Mouse (Mus musculus): Measurements from ENCODE around the gene Gal3st1. TPM values are rescaled to one million over a fixed set of nuclear protein-coding genes. Genes with fewer than 3 reads are reported as not detected.

Gene Gal3st1
- polyA plus RNA-seq, 1 experiment from 2014 or later, result 0.19 TPM

DNA sequence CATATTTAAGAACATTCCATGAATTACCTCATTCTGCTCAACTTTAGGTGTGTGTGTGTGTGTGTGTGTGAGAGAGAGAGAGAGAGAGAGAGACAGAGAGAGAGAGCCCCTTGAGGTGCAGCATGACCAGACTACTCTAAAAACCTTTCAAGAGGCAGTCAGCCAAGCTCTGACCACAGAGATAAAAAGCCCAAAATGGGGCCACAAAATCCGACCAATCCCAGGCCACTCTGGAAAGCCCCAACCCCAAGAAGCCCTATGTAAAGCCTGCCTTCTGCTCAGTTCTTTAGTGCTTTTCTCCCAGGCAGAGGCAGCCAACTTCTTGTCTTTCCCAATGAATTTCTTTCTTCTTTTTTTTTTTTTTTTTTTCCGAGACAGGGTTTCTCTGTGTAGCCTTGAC, 22.5 kb upstream of the Gal3st1 start:
- no peaks in the 10 kb centered on the region for H3K36me3 ChIP-seq (ENCODE audit: control insufficient read depth, insufficient read depth, low read length)
- H3K4me1 ChIP-seq (ENCODE audit: control insufficient read depth, insufficient read depth, low read length), result peaks cover 4% of the 10 kb centered on the region
- H3K4me3 ChIP-seq (ENCODE audit: low read depth, low read length), result no peak overlapping the region
- H3K27ac ChIP-seq (ENCODE audit: low read depth, low read length), result no peak overlapping the region
- no peak for ATAC-seq (replicated peaks; ENCODE audit: insufficient number of reproducible peaks, low FRiP score, low TSS enrichment)
- H3K9ac ChIP-seq (ENCODE audit: low read depth, low read length), result no peak overlapping the region
- no peaks in the 10 kb centered on the region for H3K9me3 ChIP-seq (replicated peaks; ENCODE audit: control insufficient read depth, low read length)
- no peaks in the 10 kb centered on the region for H3K27me3 ChIP-seq (ENCODE audit: control insufficient read depth, insufficient read depth, low read length)
- WGBS (ENCODE audit: insufficient replicate concordance), result 44% methylated on average over 2 of the region's 2 CpGs
- no peak overlapping the region for H3K4me2 ChIP-seq

DNA sequence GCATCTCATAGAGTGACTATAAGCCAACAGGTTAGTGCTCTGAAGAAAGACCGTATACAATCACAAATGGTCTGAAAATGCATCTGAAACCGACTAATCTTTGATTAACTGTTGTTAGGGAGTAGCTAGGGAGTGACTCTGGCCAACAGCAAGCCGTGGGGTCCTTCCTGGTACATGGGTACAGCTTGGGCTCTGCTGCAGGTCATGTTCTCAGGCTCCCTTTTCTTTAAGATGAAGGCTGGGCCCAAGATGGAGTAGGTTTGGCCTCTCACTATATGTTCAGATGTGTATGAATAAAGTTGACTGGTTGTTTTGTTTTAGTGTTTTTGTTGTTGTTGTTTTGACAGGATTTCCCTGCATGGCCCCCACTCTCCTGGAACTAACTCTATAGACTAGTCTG, 21.7 kb upstream of the Gal3st1 start:
- Histone ChIP-seq H3K4me1 (ENCODE audit: control insufficient read depth, insufficient read depth, low read length) (peaks cover 7% of the 10 kb centered on the region), H3K4me2 (no peak overlapping the region), H3K9me3 (replicated peaks; ENCODE audit: control insufficient read depth, low read length) (no peaks in the 10 kb centered on the region), H3K4me3 (ENCODE audit: low read depth, low read length) (no peak overlapping the region), H3K27me3 (ENCODE audit: control insufficient read depth, insufficient read depth, low read length) (no peaks in the 10 kb centered on the region), H3K9ac (ENCODE audit: low read depth, low read length) (no peak overlapping the region), H3K27ac (ENCODE audit: low read depth, low read length) (no peak overlapping the region), H3K36me3 (ENCODE audit: control insufficient read depth, insufficient read depth, low read length) (no peaks in the 10 kb centered on the region)
- 72% methylated on average over 3 of the region's 3 CpGs for WGBS (ENCODE audit: insufficient replicate concordance)
- no peak for ATAC-seq (replicated peaks; ENCODE audit: insufficient number of reproducible peaks, low FRiP score, low TSS enrichment)

DNA sequence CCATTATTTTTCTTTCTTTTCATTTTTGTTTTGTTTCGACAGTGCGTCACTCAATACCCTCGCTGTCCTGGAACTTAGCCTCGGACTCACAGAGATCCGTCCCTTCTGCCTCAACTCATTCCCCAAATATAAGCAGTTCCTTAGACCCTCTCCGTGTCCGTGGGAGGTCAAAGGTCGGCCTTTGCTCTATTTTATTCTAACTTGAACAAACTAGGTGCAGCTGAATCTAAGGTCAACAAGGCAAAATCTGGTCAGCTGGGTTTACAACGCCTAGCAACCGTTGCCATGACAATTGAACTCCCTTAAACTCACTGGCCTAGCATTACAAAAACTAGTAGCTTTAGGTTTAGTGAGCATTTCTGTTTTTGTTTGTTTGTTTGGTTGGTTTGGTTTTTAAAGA, 20.3 kb upstream of the Gal3st1 start:
- Histone ChIP-seq H3K4me2 (peak overlapping the region; percentile 89), H3K36me3 (ENCODE audit: control insufficient read depth, insufficient read depth, low read length) (peaks cover under 1% of the 10 kb centered on the region; the same call in 1 of the 2 replicates), H3K9ac (ENCODE audit: low read depth, low read length) (peak overlapping the region; percentile 62; the same call in 1 of the 2 replicates), H3K9me3 (replicated peaks; ENCODE audit: control insufficient read depth, low read length) (no peaks in the 10 kb centered on the region), H3K27ac (ENCODE audit: low read depth, low read length) (peak overlapping the region; percentile 4; the same call in 1 of the 2 replicates), H3K27me3 (ENCODE audit: control insufficient read depth, insufficient read depth, low read length) (no peaks in the 10 kb centered on the region), H3K4me3 (ENCODE audit: low read depth, low read length) (peak overlapping the region; percentile 87), H3K4me1 (ENCODE audit: control insufficient read depth, insufficient read depth, low read length) (peaks cover 7% of the 10 kb centered on the region)
- no peak for ATAC-seq (replicated peaks; ENCODE audit: insufficient number of reproducible peaks, low FRiP score, low TSS enrichment)
- 81% methylated on average over 10 of the region's 10 CpGs for WGBS (ENCODE audit: insufficient replicate concordance)

DNA sequence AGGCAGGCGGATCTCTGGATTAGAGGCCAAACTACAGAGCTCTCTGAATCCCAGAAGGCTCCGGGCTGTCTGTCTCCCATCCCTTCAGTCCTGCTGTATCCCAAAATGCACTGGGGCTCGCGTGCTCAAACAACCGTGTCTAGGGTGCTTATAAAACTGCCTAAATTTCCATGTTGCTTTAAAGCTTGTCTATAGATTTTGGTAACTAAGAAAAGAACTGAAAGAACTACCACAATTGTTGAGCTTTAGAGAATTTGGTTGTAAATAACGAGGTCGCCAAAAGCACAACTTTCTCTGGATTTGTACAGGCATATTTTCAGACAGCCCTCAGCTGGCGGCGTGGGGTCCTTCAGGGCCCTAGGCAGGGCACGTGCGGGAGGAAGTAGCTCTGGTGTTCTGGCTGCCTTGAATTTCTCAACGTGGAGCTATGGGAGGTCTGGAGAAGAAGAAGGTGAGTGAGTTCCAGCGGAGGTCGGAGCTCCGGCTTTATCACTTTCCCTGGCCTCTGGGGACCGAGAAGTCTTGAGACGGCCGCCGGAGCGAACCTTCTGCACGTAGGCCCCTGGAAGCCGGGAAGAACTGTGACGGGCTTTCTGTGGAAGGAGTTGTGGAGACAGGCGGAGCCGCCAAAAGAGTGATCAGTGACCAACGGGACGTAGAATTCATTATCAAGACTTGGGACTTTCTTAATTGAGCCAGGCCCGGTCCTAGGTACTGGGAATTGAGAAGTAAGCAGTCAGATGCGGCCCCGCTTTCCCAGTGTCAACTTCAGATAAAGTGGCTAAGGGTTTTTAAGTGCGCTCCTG, 19.6 kb upstream of the Gal3st1 start, which contains the start of gene Pes1:
TSS of gene Pes1 (plus strand) at position 366 of the 806 bp plus-strand sequence.
- H3K9me3 ChIP-seq (replicated peaks; ENCODE audit: control insufficient read depth, low read length), result no peaks in the 10 kb centered on the region
- under 1% methylated on average over 31 of the region's 31 CpGs for WGBS (ENCODE audit: insufficient replicate concordance)
- H3K27me3 ChIP-seq (ENCODE audit: control insufficient read depth, insufficient read depth, low read length), result no peaks in the 10 kb centered on the region
- peaks cover 3% of the 10 kb centered on the region; the same call in 1 of the 2 replicates for H3K36me3 ChIP-seq (ENCODE audit: control insufficient read depth, insufficient read depth, low read length)
- peaks cover 7% of the 10 kb centered on the region for H3K4me1 ChIP-seq (ENCODE audit: control insufficient read depth, insufficient read depth, low read length)
- H3K4me3 ChIP-seq (ENCODE audit: low read depth, low read length), result peak within 1 kb of the TSS; percentile 87
- H3K4me2 ChIP-seq, result peak within 1 kb of the TSS; percentile 89
- ATAC-seq (replicated peaks; ENCODE audit: insufficient number of reproducible peaks, low FRiP score, low TSS enrichment), result peak; percentile 87
- H3K27ac ChIP-seq (ENCODE audit: low read depth, low read length), result peak within 1 kb of the TSS; percentile 4; the same call in 1 of the 2 replicates
- H3K9ac ChIP-seq (ENCODE audit: low read depth, low read length), result peak within 1 kb of the TSS; percentile 85

DNA sequence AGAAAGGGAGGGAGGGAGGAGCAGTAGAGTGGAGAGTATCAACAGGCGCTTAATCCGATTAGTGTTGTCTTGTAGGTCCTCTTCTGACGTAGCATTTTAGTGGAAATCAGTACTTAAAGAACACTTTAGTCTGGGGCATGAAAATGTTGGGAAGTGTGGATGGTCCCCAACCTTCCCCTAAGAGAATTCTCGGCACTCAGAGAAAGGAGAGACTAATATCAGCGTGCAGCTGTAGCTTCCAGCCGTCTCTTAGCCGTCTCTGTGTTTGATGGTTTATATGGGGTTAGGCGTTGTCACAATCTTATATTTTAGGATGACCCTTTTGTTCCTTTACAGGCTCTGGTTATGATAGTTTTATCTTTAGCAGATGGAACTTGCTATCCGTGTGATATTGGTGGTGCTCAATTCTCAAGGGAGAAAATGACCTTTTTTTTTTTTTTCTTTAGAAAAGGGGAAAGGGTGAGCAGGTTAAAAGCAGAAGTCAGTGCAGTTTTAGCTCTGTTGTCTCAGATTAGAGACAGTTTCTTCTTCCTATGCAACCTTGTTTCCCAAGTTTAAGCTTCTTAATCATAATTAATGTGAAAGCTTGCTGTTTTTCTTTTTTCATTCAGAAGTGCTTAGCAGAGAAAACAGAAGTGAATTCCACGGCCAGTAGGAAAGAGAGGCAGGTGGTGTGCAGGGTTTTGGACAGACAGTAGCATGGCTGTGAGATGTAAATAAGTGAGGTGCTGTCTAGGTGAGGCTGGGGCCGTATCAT, 18.8 kb upstream of the Gal3st1 start:
- H3K36me3 ChIP-seq (ENCODE audit: control insufficient read depth, insufficient read depth, low read length), result peaks cover 7% of the 10 kb centered on the region; the same call in 1 of the 2 replicates
- peak overlapping the region; percentile 87 for H3K4me3 ChIP-seq (ENCODE audit: low read depth, low read length)
- peaks cover 7% of the 10 kb centered on the region for H3K4me1 ChIP-seq (ENCODE audit: control insufficient read depth, insufficient read depth, low read length)
- peak overlapping the region; percentile 85 for H3K9ac ChIP-seq (ENCODE audit: low read depth, low read length)
- H3K27ac ChIP-seq (ENCODE audit: low read depth, low read length), result peak overlapping the region; percentile 4; the same call in 1 of the 2 replicates
- no peaks in the 10 kb centered on the region for H3K27me3 ChIP-seq (ENCODE audit: control insufficient read depth, insufficient read depth, low read length)
- peak overlapping the region; percentile 89 for H3K4me2 ChIP-seq
- no peaks in the 10 kb centered on the region for H3K9me3 ChIP-seq (replicated peaks; ENCODE audit: control insufficient read depth, low read length)
- 14% methylated on average over 11 of the region's 11 CpGs for WGBS (ENCODE audit: insufficient replicate concordance)
- ATAC-seq (replicated peaks; ENCODE audit: insufficient number of reproducible peaks, low FRiP score, low TSS enrichment), result no peak

DNA sequence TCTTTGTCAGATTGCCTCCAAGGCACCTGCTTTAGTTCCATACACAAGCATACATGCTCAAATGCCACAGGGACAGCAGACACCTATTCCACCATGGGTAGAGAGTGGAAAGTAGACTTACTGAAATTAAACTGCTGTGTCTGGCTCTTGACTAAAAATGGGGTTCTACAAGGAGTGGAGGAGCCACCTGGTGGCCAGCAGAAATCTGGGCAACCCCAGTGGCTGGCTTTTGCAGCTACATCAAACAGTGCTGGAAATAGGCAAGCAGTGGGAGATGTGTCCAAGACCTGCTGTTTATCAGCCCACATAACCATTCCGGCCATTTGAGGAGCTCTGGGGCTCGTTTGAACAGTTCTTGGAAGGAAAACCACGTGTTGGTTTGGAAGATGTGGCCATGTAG, 13.6 kb upstream of the Gal3st1 start:
- no peak overlapping the region for H3K4me3 ChIP-seq (ENCODE audit: low read depth, low read length)
- H3K4me1 ChIP-seq (ENCODE audit: control insufficient read depth, insufficient read depth, low read length), result peaks cover 6% of the 10 kb centered on the region
- H3K27ac ChIP-seq (ENCODE audit: low read depth, low read length), result no peak overlapping the region
- WGBS (ENCODE audit: insufficient replicate concordance), result 77% methylated on average over 3 of the region's 3 CpGs
- H3K4me2 ChIP-seq, result no peak overlapping the region
- no peaks in the 10 kb centered on the region for H3K9me3 ChIP-seq (replicated peaks; ENCODE audit: control insufficient read depth, low read length)
- peaks cover 38% of the 10 kb centered on the region for H3K36me3 ChIP-seq (ENCODE audit: control insufficient read depth, insufficient read depth, low read length)
- ATAC-seq (replicated peaks; ENCODE audit: insufficient number of reproducible peaks, low FRiP score, low TSS enrichment), result no peak
- H3K9ac ChIP-seq (ENCODE audit: low read depth, low read length), result no peak overlapping the region
- H3K27me3 ChIP-seq (ENCODE audit: control insufficient read depth, insufficient read depth, low read length), result no peaks in the 10 kb centered on the region

DNA sequence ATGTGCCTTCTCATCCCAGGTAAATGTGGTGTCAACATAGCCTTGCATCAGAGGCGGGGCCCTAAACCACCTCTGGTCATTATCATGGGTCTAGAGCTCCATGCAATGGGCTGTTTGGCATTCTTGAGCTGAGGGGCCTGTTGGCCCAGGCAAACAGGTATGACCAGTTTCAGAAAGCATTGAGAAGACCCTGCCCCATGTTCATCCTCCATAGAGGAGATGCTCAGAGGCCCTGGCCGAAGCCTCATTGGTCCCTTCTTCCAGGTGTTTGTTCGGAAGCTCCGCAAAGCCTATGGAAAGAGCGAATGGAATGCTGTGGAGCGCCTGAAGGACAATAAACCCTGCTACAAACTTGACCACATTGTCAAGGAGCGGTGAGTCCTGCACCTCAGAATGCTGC, 13.1 kb upstream of the Gal3st1 start:
- Histone ChIP-seq H3K9ac (ENCODE audit: low read depth, low read length) (no peak overlapping the region), H3K36me3 (ENCODE audit: control insufficient read depth, insufficient read depth, low read length) (peaks cover 42% of the 10 kb centered on the region), H3K9me3 (replicated peaks; ENCODE audit: control insufficient read depth, low read length) (no peaks in the 10 kb centered on the region), H3K27ac (ENCODE audit: low read depth, low read length) (no peak overlapping the region), H3K27me3 (ENCODE audit: control insufficient read depth, insufficient read depth, low read length) (no peaks in the 10 kb centered on the region), H3K4me2 (no peak overlapping the region), H3K4me3 (ENCODE audit: low read depth, low read length) (no peak overlapping the region), H3K4me1 (ENCODE audit: control insufficient read depth, insufficient read depth, low read length) (peaks cover 3% of the 10 kb centered on the region; the same call in 1 of the 2 replicates)
- 94% methylated on average over 7 of the region's 7 CpGs for WGBS (ENCODE audit: insufficient replicate concordance)
- no peak for ATAC-seq (replicated peaks; ENCODE audit: insufficient number of reproducible peaks, low FRiP score, low TSS enrichment)

DNA sequence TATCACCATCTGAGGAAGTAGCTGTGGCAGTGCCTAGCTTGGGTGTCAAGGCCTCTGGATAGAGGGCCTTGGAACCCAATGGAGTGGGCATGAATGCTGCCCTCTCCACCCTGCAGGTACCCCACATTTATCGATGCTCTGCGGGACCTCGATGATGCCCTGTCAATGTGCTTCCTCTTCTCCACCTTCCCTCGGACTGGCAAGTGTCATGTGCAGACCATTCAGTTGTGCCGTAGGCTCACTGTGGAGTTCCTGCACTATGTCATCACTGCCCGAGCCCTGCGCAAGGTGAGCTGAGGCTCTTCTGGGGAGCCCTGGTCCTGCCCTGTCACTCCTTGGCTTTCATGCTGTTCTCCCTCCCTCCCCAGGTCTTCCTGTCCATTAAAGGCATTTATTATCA, 10.4 kb upstream of the Gal3st1 start:
- ATAC-seq (replicated peaks; ENCODE audit: insufficient number of reproducible peaks, low FRiP score, low TSS enrichment), result no peak
- H3K4me3 ChIP-seq (ENCODE audit: low read depth, low read length), result no peak overlapping the region
- H3K36me3 ChIP-seq (ENCODE audit: control insufficient read depth, insufficient read depth, low read length), result peaks cover 51% of the 10 kb centered on the region
- WGBS (ENCODE audit: insufficient replicate concordance), result 90% methylated on average over 7 of the region's 7 CpGs
- no peak overlapping the region for H3K9ac ChIP-seq (ENCODE audit: low read depth, low read length)
- no peaks in the 10 kb centered on the region for H3K4me1 ChIP-seq (ENCODE audit: control insufficient read depth, insufficient read depth, low read length)
- no peaks in the 10 kb centered on the region for H3K27me3 ChIP-seq (ENCODE audit: control insufficient read depth, insufficient read depth, low read length)
- no peaks in the 10 kb centered on the region for H3K9me3 ChIP-seq (replicated peaks; ENCODE audit: control insufficient read depth, low read length)
- no peak overlapping the region for H3K4me2 ChIP-seq
- no peak overlapping the region for H3K27ac ChIP-seq (ENCODE audit: low read depth, low read length)
